Mouse (Mus musculus) kidney, embryonic 14.5 days (tissue): ENCODE measurements at regions not wholly inside any gene's neighbourhood (a gene's known extent, or its start where the extent isn't known, plus 50 kb on each side); places are given as distances from the start of the nearest gene placed in this dataset. TPM values are rescaled to one million over a fixed set of nuclear protein-coding genes. Genes with fewer than 3 reads are reported as not detected.

Experiments used
- microRNA-seq: library from miRNA; unstranded; fragments of <30 nt; microRNA quantifications from one replicate; pipeline ENCODE4, GENCODE M21; 2016

Small RNA genes in the stretch of these regions (microRNA-seq; reads per million reads assigned to microRNA genes)
- not detected for gene Gm22406
- not detected for gene Mir6390
